Mouse (Mus musculus) brain, embryonic 14.5 days (tissue): ENCODE results near the gene D630023F18Rik.

Source experiments
- CTCF ChIP-seq: fragments of 200-500 bp; IDR thresholded peaks from 2 replicates; pipeline ENCODE4 v1.5.1; 2012; ENCODE audit warnings: inconsistent platforms, mild to moderate bottlenecking, moderate library complexity, borderline replicate concordance; ENCODE audit not compliant: insufficient read depth, insufficient read length; ENCODE audit errors: extremely low read depth
- POLR2A ChIP-seq: fragments of 200-500 bp; IDR thresholded peaks from 2 replicates; pipeline ENCODE4 v1.6.1; 2012; ENCODE audit warnings: mild to moderate bottlenecking, inconsistent platforms, borderline replicate concordance; ENCODE audit not compliant: poor library complexity, insufficient read depth, insufficient read length, severe bottlenecking; ENCODE audit errors: extremely low read depth

DNA sequence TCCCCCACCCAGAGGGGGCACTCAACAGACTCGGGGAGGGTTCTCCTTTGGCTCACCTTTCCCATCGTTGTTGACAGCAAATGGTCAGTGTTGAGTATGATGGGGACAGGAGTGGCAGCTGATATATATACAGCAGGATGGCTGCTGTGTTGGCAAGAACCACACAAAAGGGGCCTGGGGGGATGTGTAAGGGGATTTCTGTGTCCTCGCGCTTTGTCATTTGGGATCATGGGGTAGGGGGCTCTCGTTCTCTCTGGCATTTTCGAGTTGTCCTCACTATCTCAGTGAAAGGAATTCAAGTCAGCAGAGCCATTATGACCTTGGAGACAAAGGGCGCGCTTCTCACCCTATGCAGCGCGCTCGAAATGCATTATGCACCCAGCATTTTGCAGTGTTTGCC is 19.7 kb downstream of the D630023F18Rik start, which contains the start of gene Cryga:
- TF ChIP-seq POLR2A (no peak), CTCF (no peak)
